Mouse (Mus musculus): Measurements from ENCODE around the gene Gm8994.

- TF ChIP-seq POLR2A (IDR thresholded peaks at IDR 0.05; ENCODE audit: extremely low read depth, insufficient read depth, low read length) (no peak), CTCF (IDR thresholded peaks at IDR 0.05; ENCODE audit: low read depth, low read length) (no peak)
Observed at GRCm38 (mm10) chr6:136340669-136341068, 13.3 kb downstream of the Gm8994 start.
